Mouse (Mus musculus) megakaryocyte, embryonic 14.5 days (primary cell): ENCODE measurements around the gene Wipf1.
A peak's percentile ranks its signal among the peaks of the same experiment; 100 is the strongest.

Experiments
- FLI1 ChIP-seq: IDR thresholded peaks from 2 replicates; pipeline ENCODE4 v1.6.1; 2012; ENCODE audit warnings: low read length, inconsistent platforms, mixed read lengths
- GATA1 ChIP-seq: IDR thresholded peaks from 3 replicates; pipeline ENCODE4 v1.6.1; 2012; ENCODE audit warnings: mixed read lengths, low read length, inconsistent platforms, borderline replicate concordance

DNA sequence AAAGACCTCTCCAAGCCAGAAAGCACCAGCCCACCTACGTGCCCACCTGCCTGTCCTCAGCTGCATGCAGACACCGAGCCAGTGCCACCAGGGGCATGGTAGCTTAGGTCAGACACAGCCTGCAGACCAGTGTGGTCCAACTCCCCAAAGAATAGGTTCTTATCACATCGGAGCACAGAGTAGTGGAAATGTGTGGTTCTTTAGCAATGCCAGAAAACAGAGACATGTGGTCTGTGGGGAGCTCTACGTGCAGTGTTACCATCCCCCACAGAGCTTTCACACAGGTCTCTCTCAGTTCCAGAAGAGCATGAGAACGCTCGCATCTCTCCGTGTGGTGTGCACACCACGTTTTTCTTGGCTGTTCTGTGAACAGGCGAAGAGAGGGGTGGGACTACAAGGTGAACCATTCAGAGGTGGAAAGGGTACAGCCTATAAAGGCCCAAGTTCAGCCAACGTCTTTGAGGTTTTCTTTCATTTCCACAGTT, 59.3 kb downstream of the Wipf1 start:
- TF ChIP-seq GATA1, result peak; percentile 53; the same call in 1 of the 3 replicates
- no peak for TF ChIP-seq FLI1
